Mouse (Mus musculus): ENCODE data around the gene Dock2. TPM values are rescaled to one million over a fixed set of nuclear protein-coding genes. Genes with fewer than 3 reads are reported as not detected.

Dock2 gene
- polyA plus RNA-seq, 1 experiment, result 0.51 TPM

GRCm38 (mm10) chr11:34479301-34479700 lies 304.4 kb downstream of the Dock2 start:
- no peak for DNase-seq (ENCODE audit: low read depth)
- no peak for TF ChIP-seq CTCF (IDR thresholded peaks at IDR 0.05; ENCODE audit: borderline replicate concordance, extremely low read depth, insufficient read depth, insufficient read length)
- TF ChIP-seq POLR2A (IDR thresholded peaks at IDR 0.05; ENCODE audit: borderline replicate concordance, extremely low read depth, insufficient read depth, insufficient read length, poor library complexity, severe bottlenecking), result no peak

GRCm38 (mm10) chr11:34469792-34470191 lies 313.9 kb downstream of the Dock2 start:
- TF ChIP-seq POLR2A (IDR thresholded peaks at IDR 0.05; ENCODE audit: borderline replicate concordance, extremely low read depth, insufficient read depth, insufficient read length, poor library complexity, severe bottlenecking), result no peak
- TF ChIP-seq CTCF (IDR thresholded peaks at IDR 0.05; ENCODE audit: borderline replicate concordance, extremely low read depth, insufficient read depth, insufficient read length), result no peak
- DNase-seq (ENCODE audit: low read depth), result peak; percentile 27

GRCm38 (mm10) chr11:34468571-34468970 lies 315.1 kb downstream of the Dock2 start:
- DNase-seq (ENCODE audit: low read depth), result peak; percentile 71
- TF ChIP-seq CTCF (IDR thresholded peaks at IDR 0.05; ENCODE audit: borderline replicate concordance, extremely low read depth, insufficient read depth, insufficient read length) (no peak), POLR2A (IDR thresholded peaks at IDR 0.05; ENCODE audit: borderline replicate concordance, extremely low read depth, insufficient read depth, insufficient read length, poor library complexity, severe bottlenecking) (no peak)

- no peak for DNase-seq (ENCODE audit: low read depth)
- TF ChIP-seq CTCF (IDR thresholded peaks at IDR 0.05; ENCODE audit: borderline replicate concordance, extremely low read depth, insufficient read depth, insufficient read length) (no peak), POLR2A (IDR thresholded peaks at IDR 0.05; ENCODE audit: borderline replicate concordance, extremely low read depth, insufficient read depth, insufficient read length, poor library complexity, severe bottlenecking) (no peak)
Measured at GRCm38 (mm10) chr11:34467056-34467455, 316.6 kb downstream of the Dock2 start.

- TF ChIP-seq CTCF (IDR thresholded peaks at IDR 0.05; ENCODE audit: borderline replicate concordance, extremely low read depth, insufficient read depth, insufficient read length) (no peak), POLR2A (IDR thresholded peaks at IDR 0.05; ENCODE audit: borderline replicate concordance, extremely low read depth, insufficient read depth, insufficient read length, poor library complexity, severe bottlenecking) (no peak)
- DNase-seq (ENCODE audit: low read depth), result peak; percentile 48
Measured at GRCm38 (mm10) chr11:34449944-34450343, 333.7 kb downstream of the Dock2 start.

- DNase-seq (ENCODE audit: low read depth), result peak; percentile 50
- TF ChIP-seq CTCF (IDR thresholded peaks at IDR 0.05; ENCODE audit: borderline replicate concordance, extremely low read depth, insufficient read depth, insufficient read length) (no peak), POLR2A (IDR thresholded peaks at IDR 0.05; ENCODE audit: borderline replicate concordance, extremely low read depth, insufficient read depth, insufficient read length, poor library complexity, severe bottlenecking) (no peak)
Measured at GRCm38 (mm10) chr11:34447891-34448290, 335.8 kb downstream of the Dock2 start.

GRCm38 (mm10) chr11:34438429-34438828 lies 345.3 kb downstream of the Dock2 start:
- no peak for DNase-seq (ENCODE audit: low read depth)
- TF ChIP-seq POLR2A (IDR thresholded peaks at IDR 0.05; ENCODE audit: borderline replicate concordance, extremely low read depth, insufficient read depth, insufficient read length, poor library complexity, severe bottlenecking), result no peak
- no peak for TF ChIP-seq CTCF (IDR thresholded peaks at IDR 0.05; ENCODE audit: borderline replicate concordance, extremely low read depth, insufficient read depth, insufficient read length)

GRCm38 (mm10) chr11:34437446-34437845 lies 346.2 kb downstream of the Dock2 start:
- no peak for DNase-seq (ENCODE audit: low read depth)
- TF ChIP-seq POLR2A (IDR thresholded peaks at IDR 0.05; ENCODE audit: borderline replicate concordance, extremely low read depth, insufficient read depth, insufficient read length, poor library complexity, severe bottlenecking) (no peak), CTCF (IDR thresholded peaks at IDR 0.05; ENCODE audit: borderline replicate concordance, extremely low read depth, insufficient read depth, insufficient read length) (no peak)

- TF ChIP-seq POLR2A (IDR thresholded peaks at IDR 0.05; ENCODE audit: borderline replicate concordance, extremely low read depth, insufficient read depth, insufficient read length, poor library complexity, severe bottlenecking), result no peak
- TF ChIP-seq CTCF (IDR thresholded peaks at IDR 0.05; ENCODE audit: borderline replicate concordance, extremely low read depth, insufficient read depth, insufficient read length), result no peak
- DNase-seq (ENCODE audit: low read depth), result no peak
Measured at GRCm38 (mm10) chr11:34431978-34432377, 351.7 kb downstream of the Dock2 start.

GRCm38 (mm10) chr11:34431371-34431770 lies 352.3 kb downstream of the Dock2 start:
- TF ChIP-seq CTCF (IDR thresholded peaks at IDR 0.05; ENCODE audit: borderline replicate concordance, extremely low read depth, insufficient read depth, insufficient read length) (no peak), POLR2A (IDR thresholded peaks at IDR 0.05; ENCODE audit: borderline replicate concordance, extremely low read depth, insufficient read depth, insufficient read length, poor library complexity, severe bottlenecking) (no peak)
- DNase-seq (ENCODE audit: low read depth), result no peak

GRCm38 (mm10) chr11:34430940-34431339 lies 352.8 kb downstream of the Dock2 start:
- no peak for TF ChIP-seq POLR2A (IDR thresholded peaks at IDR 0.05; ENCODE audit: borderline replicate concordance, extremely low read depth, insufficient read depth, insufficient read length, poor library complexity, severe bottlenecking)
- TF ChIP-seq CTCF (IDR thresholded peaks at IDR 0.05; ENCODE audit: borderline replicate concordance, extremely low read depth, insufficient read depth, insufficient read length), result no peak

GRCm38 (mm10) chr11:34427212-34427611 lies 356.5 kb downstream of the Dock2 start:
- no peak for DNase-seq (ENCODE audit: low read depth)
- TF ChIP-seq CTCF (IDR thresholded peaks at IDR 0.05; ENCODE audit: borderline replicate concordance, extremely low read depth, insufficient read depth, insufficient read length) (no peak), POLR2A (IDR thresholded peaks at IDR 0.05; ENCODE audit: borderline replicate concordance, extremely low read depth, insufficient read depth, insufficient read length, poor library complexity, severe bottlenecking) (no peak)

More at GRCm38 (mm10) chr11:34430940-34431339, 352.8 kb downstream of the Dock2 start:
- no peak for DNase-seq (ENCODE audit: low read depth)
